Mouse (Mus musculus) cerebellum, adult 2 months (tissue): ENCODE results near the gene Rbfox1. TPM values are rescaled to one million over a fixed set of nuclear protein-coding genes. Genes with fewer than 3 reads are reported as not detected.

Experiments
- DNase-seq, 2 experiments: peaks; one replicate each; pipeline ENCODE4 v3.0.0; 2021
- H3K27ac ChIP-seq: fragments of 200-500 bp; 2 replicates; pipeline ENCODE4 v1.5.1; 2012; ENCODE audit warnings: low read length, control low read depth, inconsistent platforms; ENCODE audit not compliant: insufficient read depth
- H3K27me3 ChIP-seq: fragments of 200-500 bp; 2 replicates; pipeline ENCODE4 v1.6.1; 2012; ENCODE audit warnings: inconsistent platforms, mild to moderate bottlenecking, low read length, moderate library complexity; ENCODE audit not compliant: control insufficient read depth, insufficient read depth
- H3K4me1 ChIP-seq: fragments of 200-500 bp; 2 replicates; pipeline ENCODE4 v1.6.1; 2011; ENCODE audit warnings: low read length; ENCODE audit not compliant: control insufficient read depth, insufficient read depth
- H3K4me3 ChIP-seq: fragments of 200-500 bp; replicated peaks from 2 replicates; pipeline ENCODE3; 2011; ENCODE audit warnings: mild to moderate bottlenecking, low read depth, low read length, control low read depth; ENCODE audit not compliant: insufficient read depth
- CTCF ChIP-seq: fragments of 200-500 bp; IDR thresholded peaks from 2 replicates; pipeline ENCODE4 v1.5.1; 2011; ENCODE audit warnings: low read depth, mild to moderate bottlenecking, control low read depth, low read length, moderate library complexity, borderline replicate concordance; ENCODE audit not compliant: insufficient read depth
- POLR2A ChIP-seq: fragments of 200-500 bp; IDR thresholded peaks from 2 replicates; pipeline ENCODE4 v1.6.1; 2011; ENCODE audit warnings: low read length, control low read depth, borderline replicate concordance; ENCODE audit not compliant: insufficient read depth
- WGBS: fragments of 180-500 bp; shearing (Covaris S2); methylation state at CpG from one replicate; pipeline ENCODE4 v1.1.7; 2018; 5-methylcytosine and 5-hydroxymethylcytosine counted together
- polyA plus RNA-seq: library from polyadenylated mRNA; depleted of rRNA; stranded (reverse); fragments of >200 nt; gene quantifications from 2 replicates; pipeline ENCODE4 v1.2.3, GENCODE M21; 2012

The Rbfox1 gene
- polyA plus RNA-seq, 1 experiment: 132 TPM

- Histone ChIP-seq H3K4me3 (no peak overlapping the region), H3K4me1 (no peaks in the 10 kb centered on the region; the same call in 1 of the 2 replicates), H3K27ac (no peak overlapping the region), H3K27me3 (no peaks in the 10 kb centered on the region)
- WGBS: 3% methylated on average over 4 of the region's 4 CpGs
- peak; percentile 52 to 73 for DNase-seq
- TF ChIP-seq CTCF (peak; percentile 72), POLR2A (no peak)
Observed at GRCm38 (mm10) chr16:5881820-5882219, 3.3 kb upstream of the Rbfox1 start.

- Histone ChIP-seq H3K27ac (no peak overlapping the region; the same call in 1 of the 2 replicates), H3K27me3 (no peaks in the 10 kb centered on the region), H3K4me1 (no peaks in the 10 kb centered on the region; the same call in 1 of the 2 replicates), H3K4me3 (peak overlapping the region; percentile 66)
- no peak for DNase-seq
- TF ChIP-seq CTCF: no peak
- TF ChIP-seq POLR2A: no peak
- 15% methylated on average over 15 of the region's 15 CpGs for WGBS
Observed at GRCm38 (mm10) chr16:5885690-5886050, 515 bp downstream of the Rbfox1 start.

- no peak for DNase-seq
- no peak overlapping the region for H3K27ac ChIP-seq
- no peaks in the 10 kb centered on the region for H3K27me3 ChIP-seq
- no peak overlapping the region for H3K4me3 ChIP-seq
- WGBS: 67% methylated on average over 7 of the region's 7 CpGs
- H3K4me1 ChIP-seq: peaks cover 9% of the 10 kb centered on the region
- no peak for TF ChIP-seq POLR2A
- no peak for TF ChIP-seq CTCF
Observed at GRCm38 (mm10) chr16:5895564-5895963, 10.4 kb downstream of the Rbfox1 start.

- WGBS: 55% methylated on average over 2 of the region's 2 CpGs
- Histone ChIP-seq H3K4me1 (peaks cover 9% of the 10 kb centered on the region), H3K4me3 (no peak overlapping the region), H3K27ac (no peak overlapping the region), H3K27me3 (no peaks in the 10 kb centered on the region)
- no peak for DNase-seq
- peak; percentile 30; the same call in 1 of the 2 replicates for TF ChIP-seq CTCF
- no peak for TF ChIP-seq POLR2A
Observed at GRCm38 (mm10) chr16:5898330-5898729, 13.2 kb downstream of the Rbfox1 start.

- Histone ChIP-seq H3K4me3 (no peak overlapping the region), H3K27me3 (no peaks in the 10 kb centered on the region), H3K27ac (0 out of 2 replicates have a peak overlapping the region, but pooled peaks have one; percentile 37), H3K4me1 (peaks cover 18% of the 10 kb centered on the region)
- TF ChIP-seq CTCF (no peak), POLR2A (no peak)
- 63% methylated on average over 5 of the region's 5 CpGs for WGBS
- DNase-seq: no peak
Observed at GRCm38 (mm10) chr16:5910742-5911141, 25.6 kb downstream of the Rbfox1 start.

- H3K27me3 ChIP-seq: no peaks in the 10 kb centered on the region
- peak overlapping the region; percentile 17; the same call in 1 of the 2 replicates for H3K27ac ChIP-seq
- 0% methylated on average over 2 of the region's 2 CpGs for WGBS
- no peak for TF ChIP-seq CTCF
- TF ChIP-seq POLR2A: 0 out of 2 replicates have a peak, but pooled peaks have one; percentile 12
- H3K4me1 ChIP-seq: peaks cover 23% of the 10 kb centered on the region
- no peak overlapping the region for H3K4me3 ChIP-seq
- peak; percentile 91 to 97 for DNase-seq
Observed at GRCm38 (mm10) chr16:5911880-5912327, 26.7 kb downstream of the Rbfox1 start.

- Histone ChIP-seq H3K4me3 (no peak overlapping the region), H3K27ac (no peak overlapping the region), H3K4me1 (peaks cover 13% of the 10 kb centered on the region; the same call in 1 of the 2 replicates), H3K27me3 (no peaks in the 10 kb centered on the region)
- TF ChIP-seq CTCF: no peak
- TF ChIP-seq POLR2A: no peak
- DNase-seq: no peak
Observed at GRCm38 (mm10) chr16:5917937-5918336, 32.8 kb downstream of the Rbfox1 start.

- peaks cover 18% of the 10 kb centered on the region for H3K4me1 ChIP-seq
- no peak overlapping the region for H3K4me3 ChIP-seq
- 81% methylated on average over 1 of the region's 1 CpGs for WGBS
- TF ChIP-seq POLR2A (no peak), CTCF (no peak)
- H3K27ac ChIP-seq: no peak overlapping the region
- H3K27me3 ChIP-seq: no peaks in the 10 kb centered on the region
- DNase-seq: no peak
Observed at GRCm38 (mm10) chr16:5926986-5927385, 41.8 kb downstream of the Rbfox1 start.

- DNase-seq: peak; percentile 78 to 88
- WGBS: 35% methylated on average over 7 of the region's 7 CpGs
- H3K27ac ChIP-seq: no peak overlapping the region
- no peak for TF ChIP-seq POLR2A
- TF ChIP-seq CTCF: peak; percentile 80
- H3K4me3 ChIP-seq: no peak overlapping the region
- no peaks in the 10 kb centered on the region for H3K27me3 ChIP-seq
- H3K4me1 ChIP-seq: peaks cover 11% of the 10 kb centered on the region
Observed at GRCm38 (mm10) chr16:5931680-5932079, 46.5 kb downstream of the Rbfox1 start.
